In the genomic region with DNA sequence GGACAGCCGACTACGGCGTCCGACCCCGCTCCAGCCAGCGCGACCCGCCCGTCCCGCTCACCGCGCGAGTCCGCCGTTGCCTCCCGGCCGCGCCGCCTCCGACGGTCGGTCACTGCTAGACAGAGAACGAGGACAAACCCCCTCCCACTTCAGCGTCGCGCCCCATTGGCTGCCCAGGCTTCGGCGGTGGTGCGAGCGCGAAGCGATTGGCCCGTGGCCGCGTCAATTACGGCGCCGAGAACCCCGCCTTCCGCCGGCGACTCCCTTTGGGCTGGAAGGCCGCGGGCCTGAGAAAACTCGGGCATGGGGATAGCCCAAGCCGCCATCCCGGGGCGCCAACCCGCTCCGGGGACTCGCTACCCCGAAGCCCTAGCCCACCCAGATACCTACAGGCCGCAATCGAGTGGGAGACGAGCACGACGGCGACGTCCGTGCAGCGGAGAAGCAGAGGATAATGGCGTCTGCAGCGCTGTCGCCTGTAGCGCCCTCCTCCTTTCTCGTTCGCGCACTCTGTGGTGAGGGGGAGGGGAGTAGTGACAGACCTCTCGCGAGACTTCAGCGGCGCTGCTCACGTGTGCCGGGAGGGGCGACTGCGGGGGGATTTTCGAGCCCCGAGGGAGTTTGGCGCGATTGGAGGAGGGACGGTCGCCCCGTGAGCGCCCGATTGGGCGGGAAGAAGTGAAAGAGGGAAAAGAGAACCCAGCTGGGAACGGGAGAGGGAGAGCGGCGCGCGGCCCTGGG, we compare ENCODE assay signal across 8 mouse cellular contexts. TPM values are rescaled to one million over a fixed set of nuclear protein-coding genes. Genes with fewer than 3 reads are reported as not detected.
A peak's percentile ranks its signal among the peaks of the same experiment; 100 is the strongest.
DNase-seq lines count a peak whose midpoint lies in the region; ATAC-seq and TF ChIP-seq lines count a peak whose summit lies in the region.

A gene (plus strand): TSS at position 246 of the 741 bp plus-strand sequence.

- no peaks in the 10 kb centered on the region for H3K27me3 ChIP-seq in forebrain, embryonic 16.5 days (replicated peaks; ENCODE audit: control insufficient read depth, insufficient read depth, low read length)
- H3K27me3 ChIP-seq in lung, embryonic 15.5 days: no peaks in the 10 kb centered on the region

- H3K4me2 ChIP-seq in forebrain, embryonic 16.5 days (ENCODE audit: low read length): peak within 1 kb of the TSS; percentile 95
- H3K4me2 ChIP-seq in lung, embryonic 15.5 days: peak within 1 kb of the TSS; percentile 63

- intact Hi-C loops in heart, postnatal 36 days (cut with DNase I): loop anchor here (5.0 kb wide), 2 partner anchors 45 to 275 kb away; a partner anchor contains a TSS

- in situ Hi-C loops in ES-E14 (cut with MboI; ENCODE audit: low sequenced_read_pairs in 2 of 2, unreplicated experiment in 2 of 2): no loop called here

- peak within 1 kb of the TSS; percentile 100 for H3K9ac ChIP-seq in ES-E14 (ENCODE audit: insufficient read depth, low read depth, low read length, poor library complexity, severe bottlenecking)
- H3K9ac ChIP-seq in forebrain, embryonic 16.5 days (replicated peaks; ENCODE audit: low read depth, low read length): peak within 1 kb of the TSS; percentile 100
- H3K9ac ChIP-seq in lung, embryonic 15.5 days: peak within 1 kb of the TSS; percentile 100

- ATAC-seq in forebrain, embryonic 16.5 days: peak; percentile 95
- ATAC-seq in lung, embryonic 15.5 days (ENCODE audit: borderline replicate concordance, extremely low read depth, low FRiP score, low TSS enrichment): peak; percentile 94

- under 1% methylated on average over 84 of the region's 91 CpGs for WGBS in forebrain, embryonic 16.5 days
- WGBS in lung, embryonic 15.5 days: under 1% methylated on average over 90 of the region's 91 CpGs

- H3K27ac ChIP-seq in ES-E14 (ENCODE audit: insufficient read depth, low read depth, low read length, poor library complexity, severe bottlenecking): peak within 1 kb of the TSS; percentile 97
- H3K27ac ChIP-seq in forebrain, embryonic 16.5 days (ENCODE audit: low read length): peak within 1 kb of the TSS; percentile 99
- H3K27ac ChIP-seq in lung, embryonic 15.5 days: peak within 1 kb of the TSS; percentile 99

- DNase-seq in ES-E14 (ENCODE audit: low read depth, low spot score): peak; percentile 97
- peak; percentile 97 for DNase-seq in cerebellum, adult 11-12 months
- DNase-seq in heart, postnatal 36 days: peak; percentile 99 to 100
- DNase-seq in layer of hippocampus, adult 8-10 months (ENCODE audit: low spot score in 2 of 2): peak; percentile 96 to 98
- DNase-seq in ovary, adult 18-20 months (ENCODE audit: low spot score): peak; percentile 94
- DNase-seq in thymus, postnatal 0 days (ENCODE audit: low spot score): peak; percentile 99

- H3K36me3 ChIP-seq in ES-E14 (ENCODE audit: control insufficient read depth, insufficient read depth, low read length, poor library complexity, severe bottlenecking): peaks cover 15% of the 10 kb centered on the region
- H3K36me3 ChIP-seq in forebrain, embryonic 16.5 days (ENCODE audit: control insufficient read depth, insufficient read depth): peaks cover 9% of the 10 kb centered on the region
- peaks cover 14% of the 10 kb centered on the region for H3K36me3 ChIP-seq in lung, embryonic 15.5 days

- H3K4me3 ChIP-seq in ES-E14 (ENCODE audit: insufficient read depth in 1 of 2, low read depth in 1 of 2, low read length in 2 of 2, poor library complexity in 1 of 2, severe bottlenecking in 1 of 2): peak within 1 kb of the TSS; percentile 94 to 99
- peak within 1 kb of the TSS; percentile 65 for H3K4me3 ChIP-seq in forebrain, embryonic 16.5 days (replicated peaks; ENCODE audit: low read length)
- peak within 1 kb of the TSS; percentile 84 for H3K4me3 ChIP-seq in lung, embryonic 15.5 days

- no peaks in the 10 kb centered on the region for H3K9me3 ChIP-seq in ES-E14 (ENCODE audit: control insufficient read depth, insufficient read depth, low read depth, low read length)
- H3K9me3 ChIP-seq in forebrain, embryonic 16.5 days (ENCODE audit: control insufficient read depth, low read length): no peaks in the 10 kb centered on the region
- no peaks in the 10 kb centered on the region for H3K9me3 ChIP-seq in lung, embryonic 15.5 days

- no peaks in the 10 kb centered on the region for H3K4me1 ChIP-seq in ES-E14 (ENCODE audit: control insufficient read depth in 2 of 2, insufficient read depth in 2 of 2, low read length in 2 of 2, poor library complexity in 1 of 2)
- H3K4me1 ChIP-seq in forebrain, embryonic 16.5 days (replicated peaks; ENCODE audit: control insufficient read depth, insufficient read depth, low read length): peaks cover 7% of the 10 kb centered on the region
- peaks cover 17% of the 10 kb centered on the region; the same call in 1 of the 2 replicates for H3K4me1 ChIP-seq in lung, embryonic 15.5 days

TF ChIP-seq in ES-E14, 5 proteins besides CTCF, POLR2A, EP300 and RAD21:
- TF ChIP-seq HCFC1 (IDR thresholded peaks at IDR 0.05; ENCODE audit: borderline replicate concordance, insufficient read depth, low read length) (peak; percentile 57; the same call in 1 of the 2 replicates), ZNF384 (IDR thresholded peaks at IDR 0.05; ENCODE audit: low read depth, low read length) (no peak), ZC3H11A (IDR thresholded peaks at IDR 0.05; ENCODE audit: borderline replicate concordance, low read depth, low read length) (no peak), MAFK (IDR thresholded peaks at IDR 0.05; ENCODE audit: insufficient read depth, low read depth, low read length) (no peak), CHD2 (IDR thresholded peaks at IDR 0.05; ENCODE audit: low read depth, low read length) (peak; percentile 97)

RNA-seq across cellular contexts. Expression of the gene that starts here (rescaled TPM):
- total RNA-seq in ES-E14 (2012; rRNA removed): 19.5 and 22.3 TPM in 2 replicates
- polyA plus RNA-seq in forebrain, embryonic 16.5 days (2015; fragmentation: Nextera tagmentation; extraction: Ambion mirVana): 23.8 and 24.2 TPM in 2 replicates
- 10 to 100 TPM in 1 of 2 experiments, 1 to 10 TPM in 1; 8.6 to 10.1 TPM for total RNA-seq in heart, postnatal 36 days (2021)
- 10 to 100 TPM; 17.0 to 20.7 (median 18.1) TPM for total RNA-seq in layer of hippocampus, adult 8-10 months (2022)
- 26.3 and 29.7 TPM in 2 replicates for polyA plus RNA-seq in lung, embryonic 15.5 days (2015; fragmentation: Nextera tagmentation; extraction: Ambion mirVana)
- 28.5 and 30.5 TPM in 2 replicates for polyA plus RNA-seq in thymus, postnatal 0 days (2015; fragmentation: Nextera tagmentation; extraction: Ambion mirVana)

Comparison
In these comparisons a context has a peak if more than half of its experiments do, and no peak if none do; other contexts are left out.
1. Peak in every context shown above with its lines: DNase-seq, ATAC-seq, H3K4me3 ChIP-seq and H3K27ac ChIP-seq.